Mouse (Mus musculus) olfactory bulb, adult 2 months (tissue): Measurements from ENCODE around the gene R3hdm4. TPM values are rescaled to one million over a fixed set of nuclear protein-coding genes. Genes with fewer than 3 reads are reported as not detected.

ENCODE experiments used
- H3K27ac ChIP-seq: fragments of 200-500 bp; 2 replicates; pipeline ENCODE4 v1.5.1; 2012; ENCODE audit warnings: low read depth, low read length; ENCODE audit not compliant: insufficient read depth
- H3K4me1 ChIP-seq: fragments of 200-500 bp; 2 replicates; pipeline ENCODE4 v1.6.1; 2012; ENCODE audit warnings: low read length; ENCODE audit not compliant: control insufficient read depth, insufficient read depth
- H3K4me3 ChIP-seq: fragments of 200-500 bp; 2 replicates; pipeline ENCODE4 v1.5.1; 2012; ENCODE audit warnings: mild to moderate bottlenecking, low read depth, low read length, moderate library complexity; ENCODE audit not compliant: insufficient read depth
- CTCF ChIP-seq: fragments of 200-500 bp; IDR thresholded peaks from 2 replicates; pipeline ENCODE4 v1.5.1; 2012; ENCODE audit warnings: low read depth, mild to moderate bottlenecking, low read length, moderate library complexity; ENCODE audit not compliant: insufficient read depth
- POLR2A ChIP-seq: fragments of 200-500 bp; IDR thresholded peaks from 2 replicates; pipeline ENCODE4 v1.6.1; 2012; ENCODE audit warnings: mild to moderate bottlenecking, low read depth, low read length, moderate library complexity; ENCODE audit not compliant: insufficient read depth
- WGBS: fragments of 180-500 bp; shearing (Covaris S2); methylation state at CpG from one replicate; pipeline ENCODE4 v1.1.7; 2018; 5-methylcytosine and 5-hydroxymethylcytosine counted together
- polyA plus RNA-seq: library from polyadenylated mRNA; stranded (reverse); fragments of >200 nt; gene quantifications from 2 replicates; pipeline ENCODE4 v1.2.4, GENCODE M21; 2012; ENCODE audit warnings: low replicate concordance; ENCODE audit not compliant: missing spikeins, insufficient read depth, insufficient read length

Gene R3hdm4
- polyA plus RNA-seq, 1 experiment = not detected

GRCm38 (mm10) chr10:79946752-79947322 is 25.8 kb upstream of the R3hdm4 start:
- WGBS = 52% methylated on average over 6 of the region's 7 CpGs
- H3K4me3 ChIP-seq = no peak overlapping the region
- no peak for TF ChIP-seq CTCF
- no peak for TF ChIP-seq POLR2A
- H3K4me1 ChIP-seq = peaks cover 21% of the 10 kb centered on the region
- no peak overlapping the region for H3K27ac ChIP-seq

- Histone ChIP-seq H3K4me1 (peaks cover 21% of the 10 kb centered on the region), H3K27ac (no peak overlapping the region), H3K4me3 (no peak overlapping the region)
- WGBS = 47% methylated on average over 16 of the region's 16 CpGs
- no peak for TF ChIP-seq CTCF
These were observed 24.7 kb upstream of the R3hdm4 start for GRCm38 (mm10) chr10:79945507-79946234.

- Histone ChIP-seq H3K4me1 (peaks cover 26% of the 10 kb centered on the region), H3K4me3 (no peak overlapping the region), H3K27ac (no peak overlapping the region)
- no peak for TF ChIP-seq CTCF
- TF ChIP-seq POLR2A = no peak
- WGBS = 82% methylated on average over 9 of the region's 9 CpGs
These were observed 22.5 kb upstream of the R3hdm4 start for GRCm38 (mm10) chr10:79943471-79943901.

- 85% methylated on average over 1 of the region's 1 CpGs for WGBS
- no peak overlapping the region for H3K4me3 ChIP-seq
- peaks cover 26% of the 10 kb centered on the region for H3K4me1 ChIP-seq
- TF ChIP-seq CTCF (no peak), POLR2A (no peak)
- no peak overlapping the region for H3K27ac ChIP-seq
These were observed 22.0 kb upstream of the R3hdm4 start for GRCm38 (mm10) chr10:79942988-79943387.

- Histone ChIP-seq H3K4me1 (peaks cover 29% of the 10 kb centered on the region), H3K4me3 (no peak overlapping the region), H3K27ac (no peak overlapping the region)
- WGBS = 68% methylated on average over 7 of the region's 7 CpGs
- TF ChIP-seq POLR2A (no peak), CTCF (no peak)
These were observed 19.7 kb upstream of the R3hdm4 start for GRCm38 (mm10) chr10:79940749-79941148.

GRCm38 (mm10) chr10:79937775-79938526 is 16.9 kb upstream of the R3hdm4 start:
- TF ChIP-seq CTCF = no peak
- TF ChIP-seq POLR2A = no peak
- Histone ChIP-seq H3K27ac (no peak overlapping the region), H3K4me1 (peaks cover 44% of the 10 kb centered on the region), H3K4me3 (no peak overlapping the region)
- WGBS = 80% methylated on average over 11 of the region's 11 CpGs

- Histone ChIP-seq H3K4me1 (peaks cover 54% of the 10 kb centered on the region), H3K4me3 (no peak overlapping the region), H3K27ac (no peak overlapping the region)
- 22% methylated on average over 27 of the region's 27 CpGs for WGBS
- TF ChIP-seq CTCF (no peak), POLR2A (no peak)
These were observed 16.0 kb upstream of the R3hdm4 start for GRCm38 (mm10) chr10:79936911-79937441.

GRCm38 (mm10) chr10:79936284-79936910 is 15.4 kb upstream of the R3hdm4 start:
- TF ChIP-seq CTCF = no peak
- no peak for TF ChIP-seq POLR2A
- Histone ChIP-seq H3K4me3 (no peak overlapping the region), H3K4me1 (peaks cover 56% of the 10 kb centered on the region), H3K27ac (no peak overlapping the region)
- 59% methylated on average over 10 of the region's 10 CpGs for WGBS
